Mouse (Mus musculus) liver, embryonic 12.5 days (tissue): ENCODE measurements around the gene Fstl4. TPM values are rescaled to one million over a fixed set of nuclear protein-coding genes. Genes with fewer than 3 reads are reported as not detected.
"Not testable (repeated sequence)": the region's sequence is repeated elsewhere in the genome, so short reads cannot be mapped to it uniquely, and the experiment has no call there.

Experiments
- ATAC-seq: fragments of 200-750 bp; cut with Nextera tagmentation; 2 replicates; pipeline ENCODE4 v1.8.0; 2017; ENCODE audit warnings: moderate number of reproducible peaks, mild to moderate bottlenecking, moderate library complexity
- H3K27ac ChIP-seq: fragments of 300-500 bp; sonication (generic); 2 replicates; pipeline ENCODE4 v1.5.1; 2016; ENCODE audit warnings: mild to moderate bottlenecking
- H3K27me3 ChIP-seq: fragments of 300-500 bp; sonication (generic); replicated peaks from 2 replicates; pipeline ENCODE4 v1.6.1; 2016; ENCODE audit warnings: mild to moderate bottlenecking, moderate library complexity
- H3K36me3 ChIP-seq: fragments of 300-500 bp; sonication (generic); 2 replicates; pipeline ENCODE4 v1.6.1; 2016; ENCODE audit warnings: mild to moderate bottlenecking, moderate library complexity
- H3K4me1 ChIP-seq: fragments of 300-500 bp; sonication (generic); 2 replicates; pipeline ENCODE4 v1.6.1; 2016
- H3K4me2 ChIP-seq: fragments of 300-500 bp; sonication (generic); 2 replicates; pipeline ENCODE4 v1.6.1; 2016; ENCODE audit warnings: mild to moderate bottlenecking, moderate library complexity
- H3K4me3 ChIP-seq: fragments of 300-500 bp; sonication (generic); 2 replicates; pipeline ENCODE4 v1.5.1; 2016; ENCODE audit warnings: mild to moderate bottlenecking, moderate library complexity
- H3K9ac ChIP-seq: fragments of 300-500 bp; sonication (generic); 2 replicates; pipeline ENCODE4 v1.6.1; 2016; ENCODE audit warnings: mild to moderate bottlenecking, moderate library complexity
- H3K9me3 ChIP-seq: fragments of 300-500 bp; sonication (generic); replicated peaks from 2 replicates; pipeline ENCODE4 v1.6.1; 2016; ENCODE audit warnings: mild to moderate bottlenecking, moderate library complexity
- WGBS: fragments of 180-500 bp; shearing (Covaris S2); methylation state at CpG from one replicate; pipeline ENCODE4 v1.1.7; 2016; ENCODE audit not compliant: insufficient replicate concordance; 5-methylcytosine and 5-hydroxymethylcytosine counted together
- polyA plus RNA-seq: library from polyadenylated mRNA; unstranded; fragments of >200 nt; fragmentation: Nextera tagmentation; extraction: Ambion mirVana; gene quantifications from 2 replicates; pipeline ENCODE4 v1.2.1, GENCODE M21; 2016

The Fstl4 gene
- polyA plus RNA-seq, 1 experiment from 2014 or later, result 0.27 TPM

DNA sequence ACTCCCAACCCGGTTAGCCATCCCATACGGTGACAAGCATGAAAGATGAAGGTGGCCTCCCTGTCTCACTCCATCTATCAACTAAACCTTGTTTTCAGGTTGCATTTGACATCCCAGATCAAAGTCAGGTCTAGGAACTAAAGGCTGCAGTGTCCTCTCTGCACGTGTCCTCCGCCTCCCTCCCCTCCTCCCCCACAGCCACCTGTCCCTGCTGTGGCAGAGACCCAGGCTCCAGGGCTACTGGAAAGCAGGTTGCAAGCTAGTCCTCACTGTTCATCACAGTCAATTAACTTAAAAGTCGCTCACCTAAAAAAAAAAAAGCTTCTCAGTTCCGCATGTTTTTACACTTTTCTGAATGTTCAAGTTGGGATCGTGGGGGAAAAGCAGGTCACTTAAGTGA is 313.2 kb downstream of the Fstl4 start:
- no peak overlapping the region for H3K4me2 ChIP-seq
- H3K36me3 ChIP-seq, result no peaks in the 10 kb centered on the region
- H3K9me3 ChIP-seq, result peaks cover 8% of the 10 kb centered on the region
- 69% methylated on average over 7 of the region's 7 CpGs for WGBS
- ATAC-seq, result no peak
- no peak overlapping the region for H3K27ac ChIP-seq
- no peaks in the 10 kb centered on the region for H3K4me1 ChIP-seq
- no peak overlapping the region for H3K4me3 ChIP-seq
- no peak overlapping the region for H3K9ac ChIP-seq
- no peaks in the 10 kb centered on the region for H3K27me3 ChIP-seq

DNA sequence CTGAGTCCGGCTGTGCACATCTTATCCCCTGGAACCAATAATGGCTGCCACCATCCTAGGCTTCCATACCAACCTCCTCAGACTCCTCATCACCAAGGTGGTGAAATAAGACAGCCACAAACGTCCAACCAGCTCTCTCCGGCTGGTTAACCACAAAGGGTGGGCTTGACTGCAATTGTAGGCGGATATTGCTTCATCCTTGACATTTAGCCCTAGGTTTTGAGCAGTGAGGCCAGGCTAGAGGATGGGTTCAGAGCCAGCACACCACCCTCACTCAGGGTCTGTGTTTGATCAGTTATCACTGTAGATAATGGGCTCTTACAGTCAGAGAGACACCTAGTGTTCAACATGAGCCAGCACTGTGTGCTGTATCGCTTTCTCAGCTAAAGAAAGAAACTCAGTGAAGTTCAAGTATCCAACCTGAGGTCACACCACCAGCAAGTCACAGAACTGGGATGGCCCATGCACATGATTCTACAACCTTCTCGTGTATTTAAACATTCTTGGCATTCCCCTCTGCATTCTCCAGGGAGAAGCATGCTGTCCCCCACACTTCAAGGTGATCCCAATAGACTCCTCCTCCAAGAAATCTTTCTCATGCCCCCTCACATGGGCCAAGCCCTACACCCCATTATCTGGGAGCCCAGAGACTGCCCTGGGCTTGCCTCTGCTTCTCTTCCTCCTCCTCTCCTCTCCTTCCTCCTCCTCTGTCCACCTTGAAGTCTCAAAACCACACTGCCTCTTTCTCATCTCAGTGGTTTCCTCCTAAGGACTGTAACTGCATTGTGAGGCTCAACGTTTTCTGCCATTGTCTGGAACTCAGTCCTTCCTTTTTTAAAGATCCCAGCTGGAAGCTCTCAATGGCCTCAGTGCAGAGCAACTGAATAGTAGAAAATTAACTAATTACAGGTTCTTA is 314.2 kb downstream of the Fstl4 start:
- no peaks in the 10 kb centered on the region for H3K4me1 ChIP-seq
- no peak overlapping the region for H3K27ac ChIP-seq
- WGBS, result 30% methylated on average over 7 of the region's 7 CpGs
- H3K27me3 ChIP-seq, result no peaks in the 10 kb centered on the region
- H3K4me2 ChIP-seq, result no peak overlapping the region
- no peak for ATAC-seq
- H3K4me3 ChIP-seq, result no peak overlapping the region
- H3K9me3 ChIP-seq, result peaks cover 8% of the 10 kb centered on the region
- no peaks in the 10 kb centered on the region for H3K36me3 ChIP-seq
- H3K9ac ChIP-seq, result no peak overlapping the region

DNA sequence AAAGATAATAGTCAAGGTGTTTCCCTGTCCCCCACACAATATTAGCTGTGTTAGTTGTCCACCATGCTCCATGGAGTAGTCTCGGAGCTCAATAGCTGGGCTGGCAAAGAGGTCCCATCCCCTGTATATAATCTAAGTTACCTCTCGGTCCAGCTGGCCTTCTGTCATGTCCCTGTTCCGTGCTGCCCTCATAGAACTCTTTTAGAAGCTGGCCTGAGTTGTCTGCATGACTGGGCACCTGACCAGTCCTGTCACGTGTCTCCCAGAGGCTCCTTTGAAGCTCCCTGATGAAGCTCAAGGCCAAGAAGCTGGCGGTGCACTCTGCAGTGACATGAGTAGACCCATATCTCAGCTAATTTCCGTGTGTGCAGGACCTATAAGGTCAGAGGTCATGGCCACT is 316.9 kb downstream of the Fstl4 start:
- Histone ChIP-seq H3K9me3 (peaks cover 8% of the 10 kb centered on the region), H3K4me2 (no peak overlapping the region), H3K4me3 (no peak overlapping the region), H3K9ac (no peak overlapping the region), H3K4me1 (no peaks in the 10 kb centered on the region), H3K27ac (no peak overlapping the region), H3K36me3 (no peaks in the 10 kb centered on the region), H3K27me3 (no peaks in the 10 kb centered on the region)
- 58% methylated on average over 6 of the region's 6 CpGs for WGBS
- no peak for ATAC-seq

DNA sequence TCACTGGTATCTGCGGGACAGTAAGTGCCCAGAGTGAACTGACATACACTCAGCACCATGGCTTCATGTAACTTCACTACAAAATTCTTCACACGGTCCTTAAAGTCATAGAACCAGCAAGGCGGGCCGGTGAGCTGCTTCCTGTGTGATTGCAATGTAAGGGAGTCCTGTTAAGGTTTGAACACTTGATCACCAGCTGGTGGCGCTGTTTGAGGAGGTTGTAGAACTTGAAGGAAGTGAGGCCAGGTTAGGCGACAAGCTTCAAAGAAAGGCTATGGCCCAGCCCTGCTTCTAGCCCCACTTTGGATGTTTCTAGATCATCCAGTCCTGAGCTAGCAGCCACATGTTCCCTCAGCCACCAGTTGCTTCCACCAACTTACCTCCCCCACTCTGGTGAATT is 320.9 kb downstream of the Fstl4 start:
- no peak overlapping the region for H3K4me3 ChIP-seq
- no peaks in the 10 kb centered on the region for H3K27me3 ChIP-seq
- WGBS, result 41% methylated on average over 6 of the region's 6 CpGs
- H3K36me3 ChIP-seq, result no peaks in the 10 kb centered on the region
- H3K4me2 ChIP-seq, result no peak overlapping the region
- H3K4me1 ChIP-seq, result no peaks in the 10 kb centered on the region
- no peak overlapping the region for H3K9ac ChIP-seq
- no peak for ATAC-seq
- H3K27ac ChIP-seq, result no peak overlapping the region
- H3K9me3 ChIP-seq, result peaks cover 1% of the 10 kb centered on the region; the same call in 1 of the 2 replicates

DNA sequence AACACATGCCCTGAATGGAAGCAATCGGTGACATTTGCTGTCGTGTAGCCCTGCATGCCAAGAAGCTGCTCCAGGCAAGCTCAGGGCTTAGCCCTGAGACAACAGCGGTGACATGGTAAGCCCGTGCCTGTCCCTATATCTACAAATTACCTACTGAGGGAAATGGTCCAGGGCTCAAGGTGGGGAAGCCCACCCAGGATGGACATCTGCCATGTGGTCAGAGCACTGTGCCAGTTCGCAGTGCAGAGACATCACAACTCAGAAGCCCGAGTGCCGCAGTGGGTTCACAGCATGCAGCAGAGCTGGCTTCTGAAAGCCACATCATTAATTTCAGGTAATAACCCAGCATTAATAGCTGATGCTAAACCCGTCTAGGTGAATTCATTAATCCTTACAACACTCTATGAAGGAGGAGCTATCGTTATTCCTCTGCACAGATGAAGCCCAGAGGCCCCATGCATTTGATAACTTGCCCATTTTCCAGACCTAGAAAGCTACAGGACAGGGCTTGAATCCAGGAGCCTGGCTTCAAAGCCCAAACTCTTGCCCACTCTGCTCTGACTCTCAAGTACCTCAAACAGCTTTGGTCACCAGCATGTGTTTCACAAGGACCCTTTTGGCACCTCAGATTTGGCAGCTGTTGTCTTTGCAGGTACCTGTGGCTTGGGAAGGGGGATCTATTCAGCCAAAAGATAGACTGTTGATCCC is 321.6 kb downstream of the Fstl4 start:
- H3K27me3 ChIP-seq, result no peaks in the 10 kb centered on the region
- H3K36me3 ChIP-seq, result no peaks in the 10 kb centered on the region
- H3K27ac ChIP-seq, result no peak overlapping the region
- no peaks in the 10 kb centered on the region for H3K9me3 ChIP-seq
- H3K4me2 ChIP-seq, result no peak overlapping the region
- no peak overlapping the region for H3K9ac ChIP-seq
- H3K4me3 ChIP-seq, result no peak overlapping the region
- no peak for ATAC-seq
- no peaks in the 10 kb centered on the region for H3K4me1 ChIP-seq
- WGBS, result 73% methylated on average over 9 of the region's 9 CpGs

DNA sequence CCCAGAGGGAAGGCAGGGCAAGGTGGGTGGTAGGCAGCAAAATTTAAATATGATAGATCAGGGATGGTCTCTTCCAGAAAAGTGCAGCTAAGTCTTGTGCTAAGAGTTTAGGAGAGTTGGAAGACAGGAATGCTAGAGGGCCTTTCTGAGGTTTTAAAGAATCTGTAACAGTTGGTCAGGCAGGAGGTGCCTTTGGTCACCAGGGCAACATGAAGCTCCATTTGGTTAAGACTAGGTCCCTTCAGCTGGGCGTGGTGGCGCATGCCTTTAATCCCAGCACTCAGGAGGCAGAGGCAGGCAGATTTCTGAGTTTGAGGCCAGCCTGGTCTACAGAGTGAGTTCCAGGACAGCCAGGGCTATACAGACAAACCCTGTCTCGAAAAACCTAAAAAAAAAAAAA is 323.5 kb downstream of the Fstl4 start:
- H3K36me3 ChIP-seq, H3K4me3 ChIP-seq, H3K4me2 ChIP-seq, H3K27me3 ChIP-seq, H3K4me1 ChIP-seq, H3K27ac ChIP-seq, H3K9ac ChIP-seq, H3K9me3 ChIP-seq, ATAC-seq: not testable (repeated sequence)
- 65% methylated on average over 3 of the region's 3 CpGs for WGBS

DNA sequence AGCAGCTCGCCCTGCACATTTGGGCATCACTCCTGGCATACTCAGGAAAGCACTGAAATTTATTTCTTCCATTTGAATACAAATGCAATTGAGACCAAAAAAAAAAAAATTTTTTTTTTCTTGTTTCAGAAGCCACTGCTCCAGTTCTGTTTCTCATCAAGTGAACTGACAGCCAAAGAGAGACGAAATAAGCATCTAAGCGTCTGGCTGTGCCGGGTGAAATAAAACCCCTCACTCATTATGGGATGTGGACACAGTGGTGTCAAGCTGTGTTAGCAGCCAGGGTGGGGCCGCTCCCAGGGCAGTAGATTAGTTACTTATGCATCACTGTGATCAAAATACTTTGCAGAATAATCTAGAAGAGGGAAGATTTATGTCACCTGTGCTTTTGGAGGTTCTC is 327.2 kb downstream of the Fstl4 start:
- ATAC-seq, result no peak
- Histone ChIP-seq H3K4me2 (no peak overlapping the region), H3K36me3 (no peaks in the 10 kb centered on the region), H3K9me3 (no peaks in the 10 kb centered on the region), H3K4me3 (no peak overlapping the region), H3K4me1 (no peaks in the 10 kb centered on the region), H3K27ac (no peak overlapping the region), H3K27me3 (no peaks in the 10 kb centered on the region), H3K9ac (no peak overlapping the region)
- 57% methylated on average over 5 of the region's 5 CpGs for WGBS

DNA sequence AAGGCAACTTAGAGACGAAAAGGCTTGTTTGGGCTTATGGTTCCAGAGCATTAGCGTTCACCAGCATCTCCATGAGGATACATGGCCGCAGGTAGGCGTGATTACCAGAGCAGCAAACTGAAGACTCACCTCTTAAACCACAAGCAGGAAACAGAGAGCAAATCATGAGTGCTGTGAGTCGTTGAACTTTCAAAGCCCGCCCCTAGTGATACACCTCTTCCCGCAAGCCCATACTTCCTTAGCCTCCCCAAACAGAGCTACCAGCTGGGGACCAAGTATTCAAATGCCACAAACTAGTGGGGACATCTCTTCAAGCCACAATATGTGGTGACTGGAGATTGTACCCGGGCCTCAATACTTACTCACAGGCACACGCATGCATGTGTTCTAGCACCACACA is 332.4 kb downstream of the Fstl4 start:
- Histone ChIP-seq H3K27ac (no peak overlapping the region), H3K9me3 (no peaks in the 10 kb centered on the region), H3K27me3 (peaks cover 4% of the 10 kb centered on the region; the same call in 1 of the 2 replicates), H3K4me3 (no peak overlapping the region), H3K36me3 (no peaks in the 10 kb centered on the region), H3K4me2 (no peak overlapping the region), H3K4me1 (no peaks in the 10 kb centered on the region), H3K9ac (no peak overlapping the region)
- 57% methylated on average over 9 of the region's 9 CpGs for WGBS
- ATAC-seq, result no peak

DNA sequence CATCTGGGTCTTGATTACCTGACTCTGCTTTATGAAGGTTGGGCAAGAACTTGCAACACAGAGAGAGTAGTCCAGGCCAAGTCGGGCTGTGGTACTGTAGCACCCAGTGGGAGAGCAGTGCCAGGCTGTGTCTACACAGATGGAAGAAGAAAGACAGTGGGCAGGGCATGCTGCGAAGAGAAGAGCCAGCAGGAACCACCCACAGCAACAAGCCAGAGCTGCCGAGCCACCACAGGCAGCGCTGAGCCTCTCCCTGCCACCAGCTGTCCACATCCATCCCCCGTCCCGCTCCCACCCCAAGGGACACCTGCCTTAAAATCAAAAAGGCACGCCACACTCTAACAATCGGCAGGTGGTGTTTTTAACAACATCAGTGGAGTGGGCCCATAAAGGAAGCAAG is 332.9 kb downstream of the Fstl4 start:
- 77% methylated on average over 8 of the region's 8 CpGs for WGBS
- ATAC-seq, result no peak

DNA sequence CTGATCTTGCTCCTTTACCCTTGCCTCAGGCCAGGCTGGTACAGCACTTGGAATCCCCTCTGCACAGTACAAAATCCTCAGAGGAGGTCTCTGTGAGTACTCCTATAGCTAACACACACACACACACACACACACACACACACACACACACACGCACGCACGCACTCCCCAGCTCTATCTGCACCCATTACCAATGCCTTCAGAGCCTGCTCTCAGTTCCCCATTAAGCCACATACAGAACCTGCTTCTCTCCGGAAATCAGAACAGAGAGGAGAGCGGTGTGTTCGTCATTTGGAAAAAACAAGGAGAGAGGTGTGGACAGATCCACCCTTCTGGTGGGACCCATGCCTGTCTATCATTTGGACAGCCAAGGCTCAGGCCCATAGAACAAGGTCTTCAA is 333.4 kb downstream of the Fstl4 start:
- H3K4me1 ChIP-seq, result no peaks in the 10 kb centered on the region
- H3K9me3 ChIP-seq, result no peaks in the 10 kb centered on the region
- 75% methylated on average over 6 of the region's 6 CpGs for WGBS
- ATAC-seq, result no peak
- peaks cover 4% of the 10 kb centered on the region; the same call in 1 of the 2 replicates for H3K27me3 ChIP-seq
- H3K9ac ChIP-seq, result no peak overlapping the region
- no peak overlapping the region for H3K27ac ChIP-seq
- no peak overlapping the region for H3K4me2 ChIP-seq
- H3K4me3 ChIP-seq, result no peak overlapping the region
- no peaks in the 10 kb centered on the region for H3K36me3 ChIP-seq

More for the DNA sequence above, 332.9 kb downstream of the Fstl4 start:
- peaks cover 4% of the 10 kb centered on the region; the same call in 1 of the 2 replicates for H3K27me3 ChIP-seq
- H3K4me1 ChIP-seq, result no peaks in the 10 kb centered on the region
- H3K4me2 ChIP-seq, result no peak overlapping the region
- no peak overlapping the region for H3K9ac ChIP-seq
- H3K9me3 ChIP-seq, result no peaks in the 10 kb centered on the region
- no peaks in the 10 kb centered on the region for H3K36me3 ChIP-seq
- no peak overlapping the region for H3K27ac ChIP-seq
- H3K4me3 ChIP-seq, result no peak overlapping the region

DNA sequence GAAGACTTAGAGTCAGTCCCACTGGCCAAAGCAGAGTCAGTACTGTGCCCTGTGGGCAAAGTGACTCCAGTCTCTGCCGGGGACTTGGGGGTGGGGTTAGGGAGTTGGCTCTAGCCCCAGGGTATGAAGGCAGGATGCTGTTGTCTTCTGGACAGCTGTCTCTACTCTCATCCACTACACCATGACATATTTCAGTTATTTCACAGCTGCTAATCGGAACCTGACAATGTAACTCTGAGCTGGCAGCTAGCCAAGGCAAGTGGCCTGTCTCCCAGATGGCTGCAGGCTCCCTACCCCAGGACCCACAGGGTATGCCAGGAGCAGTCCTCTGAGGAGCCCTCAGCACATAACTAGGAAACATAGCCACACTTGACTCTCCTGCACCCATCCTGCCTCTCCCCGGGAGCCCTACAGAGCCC is 334.4 kb downstream of the Fstl4 start:
- no peaks in the 10 kb centered on the region for H3K36me3 ChIP-seq
- no peak overlapping the region for H3K27ac ChIP-seq
- H3K9me3 ChIP-seq, result no peaks in the 10 kb centered on the region
- no peaks in the 10 kb centered on the region for H3K4me1 ChIP-seq
- no peak for ATAC-seq
- WGBS, result 68% methylated on average over 3 of the region's 3 CpGs
- no peak overlapping the region for H3K4me2 ChIP-seq
- H3K27me3 ChIP-seq, result peaks cover 4% of the 10 kb centered on the region; the same call in 1 of the 2 replicates
- H3K9ac ChIP-seq, result no peak overlapping the region
- H3K4me3 ChIP-seq, result no peak overlapping the region

DNA sequence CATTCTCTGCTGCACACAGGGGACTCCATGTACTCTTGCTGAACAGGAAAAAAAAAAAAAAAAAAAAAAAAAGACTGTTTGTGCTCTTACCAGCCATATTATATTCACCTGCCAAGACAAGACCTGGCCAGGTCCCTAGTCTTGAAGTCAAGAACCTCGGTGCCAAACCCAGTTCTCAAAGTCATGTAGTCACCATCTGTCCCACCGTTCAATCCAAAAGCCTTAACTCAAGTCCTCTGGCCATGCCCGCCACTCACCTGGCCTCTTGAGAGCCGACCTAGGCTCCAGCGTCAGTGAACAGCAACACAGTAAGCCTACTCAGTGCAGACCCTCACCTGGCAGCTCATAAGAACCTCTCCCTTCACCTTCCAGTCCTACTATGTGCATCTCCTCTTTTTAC is 334.9 kb downstream of the Fstl4 start:
- Histone ChIP-seq H3K27ac (no peak overlapping the region), H3K9ac (no peak overlapping the region), H3K4me3 (no peak overlapping the region), H3K9me3 (no peaks in the 10 kb centered on the region), H3K4me1 (no peaks in the 10 kb centered on the region), H3K36me3 (no peaks in the 10 kb centered on the region), H3K27me3 (peaks cover 4% of the 10 kb centered on the region; the same call in 1 of the 2 replicates), H3K4me2 (no peak overlapping the region)
- no peak for ATAC-seq
- 70% methylated on average over 5 of the region's 5 CpGs for WGBS
